Comparison of ENCODE assay signal across 7 mouse cellular contexts in the genomic region with DNA sequence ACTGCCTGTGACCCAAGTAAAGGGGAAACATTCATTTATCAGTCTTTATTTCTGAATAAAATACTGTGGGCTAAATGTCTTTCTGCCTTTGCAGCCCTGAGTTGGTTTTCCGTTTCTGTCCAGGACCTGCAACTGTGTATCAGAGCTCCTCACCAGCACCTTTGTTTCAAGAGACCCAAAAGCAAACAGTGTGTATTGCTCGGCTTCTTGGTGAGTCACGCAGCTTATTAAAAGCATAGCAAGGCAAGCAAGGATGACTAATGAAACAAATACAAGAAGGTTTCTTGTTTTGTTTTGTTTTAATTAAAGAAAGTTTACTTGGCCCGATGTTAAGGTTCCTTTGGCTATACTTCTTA. TPM values are rescaled to one million over a fixed set of nuclear protein-coding genes. Genes with fewer than 3 reads are reported as not detected.
A peak's percentile ranks its signal among the peaks of the same experiment; 100 is the strongest.
DNase-seq lines count a peak whose midpoint lies in the region; ATAC-seq and TF ChIP-seq lines count a peak whose summit lies in the region.

TSS of gene Rcbtb2 (plus strand) at position 115 of the 356 bp plus-strand sequence.

- WGBS in forebrain, embryonic 13.5 days, result 53% methylated on average over 4 of the region's 4 CpGs
- 57% methylated on average over 4 of the region's 4 CpGs for WGBS in limb, embryonic 15.5 days
- 39% methylated on average over 4 of the region's 4 CpGs for WGBS in stomach, embryonic 14.5 days

- H3K4me3 ChIP-seq in ES-Bruce4 (ENCODE audit: low read depth, low read length), result no peak within 1 kb of the TSS
- H3K4me3 ChIP-seq in forebrain, embryonic 13.5 days, result no peak within 1 kb of the TSS
- H3K4me3 ChIP-seq in limb, embryonic 15.5 days, result no peak within 1 kb of the TSS
- no peak within 1 kb of the TSS for H3K4me3 ChIP-seq in stomach, embryonic 14.5 days (ENCODE audit: low read depth, low read length)

- no peaks in the 10 kb centered on the region for H3K36me3 ChIP-seq in ES-Bruce4 (ENCODE audit: control insufficient read depth, insufficient read depth, low read length, poor library complexity, severe bottlenecking)
- H3K36me3 ChIP-seq in forebrain, embryonic 13.5 days (ENCODE audit: poor library complexity, severe bottlenecking), result no peaks in the 10 kb centered on the region
- H3K36me3 ChIP-seq in limb, embryonic 15.5 days, result no peaks in the 10 kb centered on the region
- H3K36me3 ChIP-seq in stomach, embryonic 14.5 days (ENCODE audit: control insufficient read depth, insufficient read depth, low read length), result no peaks in the 10 kb centered on the region

- peak; percentile 81 for DNase-seq in A20 (ENCODE audit: low read depth, low spot score)
- DNase-seq in thymus, postnatal 14 days, result no peak

- TF ChIP-seq EP300 in ES-Bruce4 (IDR thresholded peaks at IDR 0.05; ENCODE audit: insufficient read depth, low read depth, low read length), result no peak

- ATAC-seq in forebrain, embryonic 13.5 days, result no peak
- ATAC-seq in hematopoietic stem cell, adult 5-6 weeks (replicated peaks in 1 of 2; ENCODE audit: insufficient read depth in 1 of 2, low FRiP score in 2 of 2, low TSS enrichment in 1 of 2, low read depth in 1 of 2, poor library complexity in 2 of 2, severe bottlenecking in 2 of 2), result peak in 1 of 2 experiments; percentile 10; a peak in 1 of 4 replicates
- no peak for ATAC-seq in limb, embryonic 15.5 days (ENCODE audit: insufficient number of reproducible peaks, low FRiP score, low TSS enrichment, low read depth)
- no peak for ATAC-seq in stomach, embryonic 14.5 days (ENCODE audit: insufficient number of reproducible peaks, insufficient read depth, low FRiP score, low read depth)

- no peaks in the 10 kb centered on the region for H3K27me3 ChIP-seq in ES-Bruce4 (ENCODE audit: control insufficient read depth, insufficient read depth, low read length, poor library complexity, severe bottlenecking)
- no peaks in the 10 kb centered on the region for H3K27me3 ChIP-seq in forebrain, embryonic 13.5 days
- H3K27me3 ChIP-seq in limb, embryonic 15.5 days, result no peaks in the 10 kb centered on the region
- no peaks in the 10 kb centered on the region for H3K27me3 ChIP-seq in stomach, embryonic 14.5 days (ENCODE audit: control insufficient read depth, insufficient read depth, low read length)

- no peak within 1 kb of the TSS for H3K9ac ChIP-seq in ES-Bruce4 (ENCODE audit: low read depth, poor library complexity, severe bottlenecking)
- no peak within 1 kb of the TSS for H3K9ac ChIP-seq in forebrain, embryonic 13.5 days
- no peak within 1 kb of the TSS for H3K9ac ChIP-seq in limb, embryonic 15.5 days
- no peak within 1 kb of the TSS for H3K9ac ChIP-seq in stomach, embryonic 14.5 days (replicated peaks; ENCODE audit: low read depth, low read length)

- H3K27ac ChIP-seq in ES-Bruce4 (ENCODE audit: insufficient read depth, low read length), result no peak within 1 kb of the TSS
- no peak within 1 kb of the TSS for H3K27ac ChIP-seq in forebrain, embryonic 13.5 days
- no peak within 1 kb of the TSS for H3K27ac ChIP-seq in limb, embryonic 15.5 days
- no peak within 1 kb of the TSS; the same call in 1 of the 2 replicates for H3K27ac ChIP-seq in stomach, embryonic 14.5 days (ENCODE audit: low read length)

- no peaks in the 10 kb centered on the region for H3K9me3 ChIP-seq in ES-Bruce4 (replicated peaks; ENCODE audit: control insufficient read depth, insufficient read depth, low read length, poor library complexity, severe bottlenecking)
- no peaks in the 10 kb centered on the region for H3K9me3 ChIP-seq in forebrain, embryonic 13.5 days (replicated peaks)
- no peaks in the 10 kb centered on the region for H3K9me3 ChIP-seq in limb, embryonic 15.5 days
- no peaks in the 10 kb centered on the region for H3K9me3 ChIP-seq in stomach, embryonic 14.5 days (ENCODE audit: control insufficient read depth, low read depth, low read length)

- H3K4me2 ChIP-seq in forebrain, embryonic 13.5 days, result no peak within 1 kb of the TSS
- no peak within 1 kb of the TSS for H3K4me2 ChIP-seq in limb, embryonic 15.5 days
- no peak within 1 kb of the TSS for H3K4me2 ChIP-seq in stomach, embryonic 14.5 days (replicated peaks; ENCODE audit: low read depth, low read length)

- TF ChIP-seq POLR2A in ES-Bruce4 (IDR thresholded peaks at IDR 0.05; ENCODE audit: insufficient read depth, low read length), result no peak

- peaks cover 2% of the 10 kb centered on the region for H3K4me1 ChIP-seq in ES-Bruce4 (ENCODE audit: control insufficient read depth, insufficient read depth, low read length)
- H3K4me1 ChIP-seq in forebrain, embryonic 13.5 days, result peaks cover 8% of the 10 kb centered on the region; the same call in 1 of the 2 replicates
- H3K4me1 ChIP-seq in limb, embryonic 15.5 days, result peaks cover 10% of the 10 kb centered on the region; the same call in 1 of the 2 replicates
- H3K4me1 ChIP-seq in stomach, embryonic 14.5 days (ENCODE audit: control insufficient read depth, insufficient read depth, low read length), result peaks cover 4% of the 10 kb centered on the region

- no peak for TF ChIP-seq CTCF in ES-Bruce4 (IDR thresholded peaks at IDR 0.05; ENCODE audit: low read depth, low read length)

RNA-seq across cellular contexts. Expression of gene Rcbtb2, which starts in this region (rescaled TPM):
- polyA plus RNA-seq in ES-Bruce4 (2011; ENCODE audit: insufficient read depth, insufficient read length, low read depth, missing spikeins), result 74.1 and 76.5 TPM in 2 replicates
- 110 and 111 TPM in 2 replicates for polyA plus RNA-seq in forebrain, embryonic 13.5 days (2015; fragmentation: Nextera tagmentation; extraction: Ambion mirVana)
- 52.1 and 64.2 TPM in 2 replicates for total RNA-seq in hematopoietic stem cell, adult 5-6 weeks (2017)
- polyA plus RNA-seq in limb, embryonic 15.5 days (2015; fragmentation: Nextera tagmentation; extraction: Ambion mirVana), result 90.1 and 91.6 TPM in 2 replicates
- polyA plus RNA-seq in stomach, embryonic 14.5 days (2014; fragmentation: Nextera tagmentation; extraction: Ambion mirVana), result 95.7 and 106 TPM in 2 replicates
